Mouse (Mus musculus) hindbrain, embryonic 12.5 days (tissue): Measurements from ENCODE around the gene Gm20388. TPM values are rescaled to one million over a fixed set of nuclear protein-coding genes. Genes with fewer than 3 reads are reported as not detected.

Experiments used
- ATAC-seq: fragments of 200-750 bp; cut with Nextera tagmentation; 2 replicates; pipeline ENCODE4 v1.8.0; 2017; ENCODE audit warnings: moderate TSS enrichment; ENCODE audit not compliant: low FRiP score
- H3K27ac ChIP-seq: fragments of 300-500 bp; sonication (generic); 2 replicates; pipeline ENCODE4 v1.5.1; 2016; ENCODE audit warnings: mild to moderate bottlenecking
- H3K27me3 ChIP-seq: fragments of 300-500 bp; sonication (generic); 2 replicates; pipeline ENCODE4 v1.6.1; 2016; ENCODE audit warnings: mild to moderate bottlenecking
- H3K36me3 ChIP-seq: fragments of 300-500 bp; sonication (generic); 2 replicates; pipeline ENCODE4 v1.6.1; 2016; ENCODE audit warnings: mild to moderate bottlenecking
- H3K4me1 ChIP-seq: fragments of 300-500 bp; sonication (generic); 2 replicates; pipeline ENCODE4 v1.6.1; 2016
- H3K4me2 ChIP-seq: fragments of 300-500 bp; sonication (generic); replicated peaks from 2 replicates; pipeline ENCODE4 v1.6.1; 2016; ENCODE audit warnings: mild to moderate bottlenecking
- H3K4me3 ChIP-seq: fragments of 300-500 bp; sonication (generic); 2 replicates; pipeline ENCODE4 v1.5.1; 2016; ENCODE audit warnings: mild to moderate bottlenecking
- H3K9ac ChIP-seq: fragments of 300-500 bp; sonication (generic); 2 replicates; pipeline ENCODE4 v1.6.1; 2016; ENCODE audit warnings: mild to moderate bottlenecking, moderate library complexity
- H3K9me3 ChIP-seq: fragments of 300-500 bp; sonication (generic); replicated peaks from 2 replicates; pipeline ENCODE4 v1.6.1; 2016; ENCODE audit warnings: mild to moderate bottlenecking
- WGBS: fragments of 180-500 bp; shearing (Covaris S2); methylation state at CpG from one replicate; pipeline ENCODE4 v1.1.7; 2016; 5-methylcytosine and 5-hydroxymethylcytosine counted together
- polyA plus RNA-seq: library from polyadenylated mRNA; unstranded; fragments of >200 nt; fragmentation: Nextera tagmentation; extraction: Ambion mirVana; gene quantifications from 2 replicates; pipeline ENCODE4 v1.2.1, GENCODE M21; 2016

The Gm20388 gene
- polyA plus RNA-seq, 1 experiment from 2014 or later = not detected

DNA sequence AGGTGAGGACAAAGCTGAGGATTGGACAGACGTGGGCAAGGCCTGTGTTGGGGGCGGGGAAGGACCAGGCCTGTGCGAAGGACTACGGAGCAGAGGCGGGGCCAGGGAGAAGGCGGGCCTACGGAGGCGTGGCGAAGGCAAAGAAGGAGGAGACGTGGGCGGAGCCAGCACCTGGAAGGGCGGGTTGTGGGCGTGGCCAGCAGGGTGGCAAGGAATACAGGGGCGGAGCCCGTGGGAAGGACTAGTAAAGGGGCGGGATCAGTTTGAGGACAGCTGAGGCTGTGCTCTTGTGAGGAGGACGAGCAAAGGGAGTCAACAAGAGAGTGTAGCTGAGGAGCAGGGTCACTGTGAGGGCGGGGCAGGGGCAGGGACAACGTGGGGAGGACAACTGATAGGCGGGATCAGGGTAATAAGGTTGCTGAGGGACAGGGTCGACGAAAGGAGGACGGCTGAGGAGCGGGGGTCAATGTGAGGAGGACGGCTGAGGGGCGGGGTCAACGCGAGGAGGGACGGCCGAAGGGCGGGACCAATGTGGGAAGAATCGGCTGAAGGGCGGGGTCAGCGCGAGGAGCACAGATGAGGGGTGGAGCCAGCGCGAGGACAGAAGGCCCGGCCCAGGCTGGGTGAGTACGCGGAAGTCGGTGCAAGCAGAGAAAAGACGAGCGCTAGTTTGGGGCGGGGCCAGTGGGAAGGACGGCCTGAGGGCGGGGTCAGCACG is 2370.8 kb downstream of the Gm20388 start:
- under 1% methylated on average over 46 of the region's 47 CpGs for WGBS
- H3K9ac ChIP-seq = peak overlapping the region; percentile 79; the same call in 1 of the 2 replicates
- H3K9me3 ChIP-seq = no peaks in the 10 kb centered on the region
- H3K27ac ChIP-seq = peak overlapping the region; percentile 71
- peak; percentile 90 for ATAC-seq
- no peaks in the 10 kb centered on the region for H3K36me3 ChIP-seq
- H3K4me2 ChIP-seq = peak overlapping the region; percentile 98
- H3K27me3 ChIP-seq = peaks cover 32% of the 10 kb centered on the region
- peaks cover 57% of the 10 kb centered on the region for H3K4me1 ChIP-seq
- peak overlapping the region; percentile 62 for H3K4me3 ChIP-seq

DNA sequence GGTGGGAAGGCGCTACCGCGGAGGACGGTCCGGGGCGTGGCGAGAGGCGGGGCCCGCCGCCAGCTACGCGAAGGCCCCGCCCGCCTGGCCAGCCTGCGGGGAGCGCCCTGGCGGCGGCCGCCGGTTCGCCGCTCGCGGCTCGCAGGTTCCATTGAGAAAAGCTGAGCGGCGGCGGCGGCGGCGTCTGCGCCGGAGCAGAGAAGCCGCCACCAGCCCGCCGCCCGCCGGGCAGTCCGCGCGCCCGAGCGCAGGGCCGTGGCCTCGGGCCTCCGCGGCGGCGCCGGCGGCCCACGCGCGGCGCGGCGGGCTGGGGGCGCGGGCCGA is 2371.4 kb downstream of the Gm20388 start, which contains the start of gene Zfpm1:
Gene Zfpm1 (plus strand): TSS at position 107 of the 324 bp plus-strand sequence.
- Histone ChIP-seq H3K4me2 (peak within 1 kb of the TSS; percentile 98), H3K4me3 (peak within 1 kb of the TSS; percentile 62), H3K27ac (peak within 1 kb of the TSS; percentile 73), H3K9me3 (no peaks in the 10 kb centered on the region), H3K36me3 (no peaks in the 10 kb centered on the region), H3K4me1 (peaks cover 60% of the 10 kb centered on the region), H3K9ac (peak within 1 kb of the TSS; percentile 79), H3K27me3 (peaks cover 35% of the 10 kb centered on the region)
- ATAC-seq = no peak
- 2% methylated on average over 31 of the region's 60 CpGs for WGBS

DNA sequence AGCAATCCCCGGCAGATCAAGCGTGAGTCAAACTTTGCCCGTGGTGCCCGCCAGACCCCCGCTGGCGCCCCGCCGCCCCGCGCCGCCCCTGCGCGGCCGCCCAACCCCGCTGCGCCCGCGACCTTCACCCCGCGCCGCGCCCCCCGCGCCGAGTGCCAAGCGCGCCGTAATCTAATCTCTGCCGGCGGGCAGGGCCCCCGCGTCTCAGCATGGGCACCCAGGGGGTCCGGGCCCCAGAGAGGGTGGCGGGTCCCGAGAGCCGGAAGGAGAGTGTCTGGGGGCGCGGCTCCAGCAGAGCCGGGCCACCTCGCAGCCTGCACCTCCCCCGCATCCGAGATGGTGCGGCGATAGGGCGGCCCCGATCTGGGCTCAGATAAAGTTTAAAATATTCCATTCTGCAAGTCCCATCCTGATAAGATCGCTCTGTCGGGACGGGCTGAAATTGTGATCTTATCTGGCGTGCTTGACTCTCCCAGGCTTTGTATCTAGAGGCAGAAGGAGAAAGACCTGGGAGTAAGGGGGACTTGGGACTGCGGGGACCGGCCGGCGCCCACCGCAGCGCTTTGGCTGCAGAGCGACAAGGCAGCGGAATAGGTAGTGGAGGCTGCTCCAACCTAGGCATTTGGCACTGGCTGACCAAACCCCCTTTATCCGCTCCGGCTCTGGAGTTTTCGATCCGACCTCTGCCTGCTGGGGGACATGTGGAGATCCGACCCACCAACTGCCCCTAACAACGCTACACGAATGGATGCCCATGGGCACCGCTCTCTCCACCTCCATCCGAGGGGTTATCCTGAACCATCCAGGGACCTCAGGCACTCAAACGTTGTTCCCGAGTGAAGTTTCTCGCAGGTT is 2372.1 kb downstream of the Gm20388 start:
- peak overlapping the region; percentile 79 for H3K9ac ChIP-seq
- peak overlapping the region; percentile 62 for H3K4me3 ChIP-seq
- ATAC-seq = no peak
- H3K4me2 ChIP-seq = peak overlapping the region; percentile 98
- no peaks in the 10 kb centered on the region for H3K9me3 ChIP-seq
- peaks cover 40% of the 10 kb centered on the region for H3K27me3 ChIP-seq
- WGBS = under 1% methylated on average over 60 of the region's 70 CpGs
- peaks cover 61% of the 10 kb centered on the region for H3K4me1 ChIP-seq
- no peaks in the 10 kb centered on the region for H3K36me3 ChIP-seq
- peak overlapping the region; percentile 73 for H3K27ac ChIP-seq

DNA sequence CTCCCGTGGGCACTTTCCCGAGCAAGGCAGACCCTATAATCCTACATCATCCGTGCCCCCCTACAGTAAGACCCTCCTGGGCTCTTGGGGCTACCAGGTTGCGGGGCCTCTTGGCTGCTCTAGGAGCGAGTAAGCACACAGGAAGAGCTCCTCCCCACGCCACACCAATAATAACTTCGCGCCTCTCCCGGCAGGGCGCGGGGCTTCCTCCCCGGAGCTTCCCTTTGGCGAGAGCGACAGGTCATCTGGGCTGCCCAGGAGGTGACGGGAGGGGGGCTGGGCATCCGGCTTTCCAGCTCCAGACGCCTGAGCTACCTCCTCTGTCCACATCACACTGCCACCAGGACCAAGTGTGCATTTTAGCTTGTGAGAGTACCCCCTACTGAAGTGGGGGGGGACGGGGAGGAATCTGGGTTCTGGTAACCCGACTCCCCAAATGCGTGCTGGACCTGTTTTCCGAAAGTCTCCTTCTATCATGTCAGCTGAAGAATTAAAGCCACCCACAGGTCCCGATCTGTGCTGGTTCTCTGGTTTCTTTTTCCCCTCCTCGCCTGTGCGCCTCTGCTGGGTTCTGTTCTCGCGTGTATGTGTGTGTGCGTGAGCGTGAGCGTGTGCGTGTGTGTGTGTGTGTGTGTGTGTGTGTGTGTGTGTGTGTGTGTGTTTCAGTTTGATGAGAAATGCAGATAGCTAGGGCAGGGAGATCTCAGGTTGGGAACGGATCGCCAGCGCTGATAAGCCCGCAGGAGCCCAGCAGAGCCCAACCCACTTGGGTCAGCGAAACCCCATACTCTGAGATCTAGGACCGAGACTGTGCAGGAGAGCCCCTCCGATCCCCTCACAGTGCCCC is 2372.9 kb downstream of the Gm20388 start:
- H3K4me3 ChIP-seq = peak overlapping the region; percentile 62
- H3K4me1 ChIP-seq = peaks cover 68% of the 10 kb centered on the region
- peaks cover 40% of the 10 kb centered on the region for H3K27me3 ChIP-seq
- H3K9me3 ChIP-seq = no peaks in the 10 kb centered on the region
- H3K4me2 ChIP-seq = peak overlapping the region; percentile 98
- H3K27ac ChIP-seq = peak overlapping the region; percentile 69
- peak overlapping the region; percentile 79 for H3K9ac ChIP-seq
- ATAC-seq = no peak
- H3K36me3 ChIP-seq = no peaks in the 10 kb centered on the region
- WGBS = 1% methylated on average over 37 of the region's 37 CpGs

DNA sequence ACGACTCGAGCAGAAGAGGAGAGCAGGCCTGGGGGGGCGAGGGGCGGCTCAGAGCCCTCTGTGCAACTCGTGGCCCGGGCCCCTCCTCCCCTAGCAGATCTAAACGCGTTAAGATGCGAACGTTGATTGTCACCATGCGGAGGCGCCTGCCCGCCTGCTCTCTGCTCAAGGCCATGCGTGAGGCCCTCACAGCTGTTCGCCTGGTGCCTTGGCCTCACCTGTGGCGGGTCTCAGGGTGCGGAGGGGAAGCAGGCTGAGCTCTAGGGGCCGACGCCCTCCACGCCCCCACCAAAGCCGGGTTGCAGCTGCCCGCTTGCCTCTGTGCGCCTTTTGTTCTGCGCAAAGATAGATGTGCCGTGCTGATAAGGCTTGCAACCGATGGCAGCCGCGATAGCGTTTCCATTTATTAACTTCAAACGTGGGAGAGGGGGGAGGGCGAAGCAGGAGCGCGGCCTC is 2373.6 kb downstream of the Gm20388 start:
- Histone ChIP-seq H3K4me1 (peaks cover 70% of the 10 kb centered on the region), H3K36me3 (no peaks in the 10 kb centered on the region), H3K9me3 (no peaks in the 10 kb centered on the region), H3K27ac (peak overlapping the region; percentile 69), H3K4me3 (peak overlapping the region; percentile 62), H3K9ac (peak overlapping the region; percentile 79), H3K4me2 (peak overlapping the region; percentile 98), H3K27me3 (peaks cover 44% of the 10 kb centered on the region)
- under 1% methylated on average over 33 of the region's 33 CpGs for WGBS
- ATAC-seq = no peak

DNA sequence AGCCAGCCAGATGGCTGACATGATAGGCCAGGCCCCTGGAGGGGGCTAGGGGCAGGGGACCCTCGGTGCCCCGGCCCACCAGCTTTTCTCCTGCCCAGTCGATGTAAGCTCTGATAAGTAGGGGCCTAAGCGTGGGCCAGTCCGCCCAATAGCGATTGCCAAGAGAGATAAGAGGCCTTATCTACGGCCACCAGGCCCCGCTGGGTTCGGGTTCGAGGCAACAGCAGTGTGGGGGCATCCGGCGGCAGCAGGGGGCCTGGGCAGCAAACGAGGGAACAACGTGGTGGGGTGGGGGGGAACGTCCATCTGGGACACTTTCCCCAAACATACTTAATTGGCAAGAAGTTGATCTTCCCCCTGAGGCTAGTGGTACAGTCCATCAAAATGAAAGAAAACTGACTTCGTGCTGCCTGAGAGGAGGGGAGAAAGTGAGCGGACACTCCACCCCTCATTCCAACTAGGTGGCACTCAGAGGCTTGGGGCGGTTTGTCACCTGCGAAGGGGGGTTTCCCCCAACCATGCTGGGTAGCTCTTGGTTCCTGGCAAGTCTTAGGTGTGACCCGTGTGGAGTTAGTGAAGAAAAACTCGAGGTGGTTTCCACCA is 2374.1 kb downstream of the Gm20388 start:
- peaks cover 70% of the 10 kb centered on the region for H3K4me1 ChIP-seq
- ATAC-seq = no peak

DNA sequence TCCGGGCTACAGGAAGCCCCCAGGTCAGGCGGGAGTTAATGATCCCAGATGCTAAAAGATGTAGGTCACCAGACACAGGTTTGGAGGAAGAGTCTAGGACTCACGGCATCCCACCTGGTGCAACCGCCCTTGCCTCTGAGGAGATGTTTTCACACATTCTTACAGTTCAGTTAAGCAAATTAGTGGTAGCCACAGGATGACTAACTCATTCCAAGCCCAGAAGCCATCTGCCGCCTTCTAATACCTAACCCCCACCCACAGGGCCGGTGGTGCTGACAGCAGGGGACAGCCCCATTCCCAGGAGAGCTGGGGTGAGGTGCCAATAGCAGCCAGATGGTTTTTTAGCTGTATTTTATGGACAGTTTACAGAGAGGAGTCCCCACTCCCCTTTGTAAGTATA is 2375.1 kb downstream of the Gm20388 start:
- no peak overlapping the region for H3K4me3 ChIP-seq
- no peak for ATAC-seq
- no peak overlapping the region for H3K27ac ChIP-seq
- no peaks in the 10 kb centered on the region for H3K36me3 ChIP-seq
- no peak overlapping the region for H3K9ac ChIP-seq
- H3K9me3 ChIP-seq = no peaks in the 10 kb centered on the region
- WGBS = 60% methylated on average over 6 of the region's 6 CpGs
- peaks cover 69% of the 10 kb centered on the region for H3K4me1 ChIP-seq
- peaks cover 49% of the 10 kb centered on the region for H3K27me3 ChIP-seq
- 0 out of 2 replicates have a peak overlapping the region, but pooled peaks have one; percentile 98 for H3K4me2 ChIP-seq

More for the DNA sequence above, 2374.1 kb downstream of the Gm20388 start:
- H3K4me3 ChIP-seq = peak overlapping the region; percentile 62
- H3K9me3 ChIP-seq = no peaks in the 10 kb centered on the region
- H3K27me3 ChIP-seq = peaks cover 49% of the 10 kb centered on the region
- H3K4me2 ChIP-seq = peak overlapping the region; percentile 98
- WGBS = 4% methylated on average over 21 of the region's 21 CpGs
- peak overlapping the region; percentile 79 for H3K9ac ChIP-seq
- peak overlapping the region; percentile 69 for H3K27ac ChIP-seq
- no peaks in the 10 kb centered on the region for H3K36me3 ChIP-seq

DNA sequence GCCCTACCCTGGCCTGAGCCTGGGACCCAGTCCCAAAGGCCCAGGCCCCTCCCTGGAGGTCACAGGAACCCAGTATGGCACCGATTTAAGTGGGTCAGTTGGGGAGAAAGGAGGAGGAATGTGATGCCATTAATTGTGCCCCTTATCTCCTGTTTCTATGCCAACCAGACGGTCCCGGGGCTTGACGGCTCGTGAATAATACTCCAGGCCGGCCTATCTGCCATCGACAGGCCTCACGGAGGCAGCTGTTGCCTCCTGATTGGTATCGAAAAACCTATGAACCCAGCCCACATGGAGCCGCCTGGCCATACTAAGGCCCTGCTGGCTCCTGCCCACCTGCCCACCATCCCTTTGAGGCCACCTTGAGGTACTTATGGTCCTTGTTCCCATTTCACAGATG is 2376.3 kb downstream of the Gm20388 start:
- Histone ChIP-seq H3K4me1 (peaks cover 73% of the 10 kb centered on the region), H3K4me2 (no peak overlapping the region), H3K9me3 (no peaks in the 10 kb centered on the region), H3K27ac (no peak overlapping the region), H3K9ac (no peak overlapping the region), H3K27me3 (peaks cover 49% of the 10 kb centered on the region), H3K36me3 (no peaks in the 10 kb centered on the region), H3K4me3 (no peak overlapping the region)
- ATAC-seq = no peak
- 85% methylated on average over 10 of the region's 10 CpGs for WGBS

DNA sequence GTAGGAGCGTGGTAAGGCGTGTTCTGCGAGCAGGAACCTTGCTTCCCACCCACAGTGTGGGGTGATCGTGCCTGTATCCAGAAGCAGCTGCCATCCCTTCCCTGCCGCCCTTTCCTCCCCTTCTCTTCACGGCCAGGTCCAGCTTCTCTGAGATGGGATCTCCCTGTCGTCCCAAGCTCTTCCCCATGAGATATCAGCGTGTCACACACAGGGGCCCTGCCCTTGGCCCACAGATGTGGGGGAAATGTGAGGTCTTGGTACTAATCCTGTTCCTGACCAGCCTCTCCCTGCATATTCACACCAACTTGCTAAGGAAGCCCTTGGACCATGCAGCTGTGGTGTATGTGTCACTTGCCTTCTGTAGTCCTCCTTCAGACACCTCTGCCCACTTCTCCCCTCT is 2377.1 kb downstream of the Gm20388 start:
- Histone ChIP-seq H3K36me3 (no peaks in the 10 kb centered on the region), H3K27me3 (peaks cover 49% of the 10 kb centered on the region), H3K27ac (no peak overlapping the region), H3K4me3 (no peak overlapping the region), H3K4me2 (no peak overlapping the region), H3K9ac (no peak overlapping the region), H3K4me1 (peaks cover 73% of the 10 kb centered on the region), H3K9me3 (no peaks in the 10 kb centered on the region)
- WGBS = 87% methylated on average over 8 of the region's 8 CpGs
- no peak for ATAC-seq

DNA sequence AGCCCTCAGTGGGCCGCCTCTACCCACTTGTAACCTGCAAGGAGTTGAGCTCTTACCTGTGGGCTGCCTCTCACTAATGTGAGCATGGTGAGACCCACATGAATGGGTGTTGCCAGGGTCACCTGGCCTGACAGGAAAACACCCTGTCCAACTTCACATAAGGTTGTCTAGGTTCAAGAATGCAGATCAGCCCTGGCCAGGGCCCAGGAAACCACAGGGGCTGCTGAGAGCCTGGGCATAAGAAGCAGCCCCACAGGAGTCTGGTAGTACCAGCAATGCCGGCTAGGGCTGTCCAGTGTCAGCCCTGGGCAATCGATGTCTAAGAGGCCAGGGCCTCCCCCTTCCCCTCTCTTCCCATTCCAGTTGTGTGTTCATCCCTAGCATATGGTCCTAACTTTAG is 2377.7 kb downstream of the Gm20388 start:
- Histone ChIP-seq H3K9ac (no peak overlapping the region), H3K27me3 (peaks cover 44% of the 10 kb centered on the region), H3K4me3 (no peak overlapping the region), H3K36me3 (no peaks in the 10 kb centered on the region), H3K4me1 (peaks cover 67% of the 10 kb centered on the region), H3K27ac (no peak overlapping the region), H3K4me2 (no peak overlapping the region), H3K9me3 (no peaks in the 10 kb centered on the region)
- 73% methylated on average over 3 of the region's 3 CpGs for WGBS
- ATAC-seq = no peak

DNA sequence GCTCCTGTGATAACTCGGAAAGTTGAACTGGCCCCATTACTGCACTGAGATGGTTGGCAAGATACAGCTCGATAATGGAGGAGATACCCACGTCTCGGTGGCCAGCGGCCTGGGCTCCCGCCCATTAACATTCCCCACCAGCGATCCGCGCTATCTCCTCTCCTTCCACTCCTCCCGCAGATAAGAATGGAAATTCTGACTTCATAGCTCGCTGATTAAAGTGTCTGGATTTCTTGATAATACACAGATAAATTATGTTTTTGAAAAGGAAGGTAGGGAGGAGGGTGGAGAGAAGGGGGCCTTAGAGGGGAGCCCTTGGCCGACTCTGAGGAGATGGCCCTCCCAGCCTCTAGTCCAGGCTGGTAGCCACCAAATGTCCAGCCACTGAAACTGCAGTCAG is 2380.4 kb downstream of the Gm20388 start:
- Histone ChIP-seq H3K36me3 (no peaks in the 10 kb centered on the region), H3K4me3 (no peak overlapping the region), H3K27me3 (peaks cover 19% of the 10 kb centered on the region; the same call in 1 of the 2 replicates), H3K9me3 (no peaks in the 10 kb centered on the region), H3K4me1 (peaks cover 61% of the 10 kb centered on the region), H3K27ac (peak overlapping the region; percentile 57), H3K9ac (no peak overlapping the region), H3K4me2 (no peak overlapping the region)
- ATAC-seq = no peak
- WGBS = 71% methylated on average over 12 of the region's 12 CpGs
